Mouse (Mus musculus) cerebellum, postnatal 4 days (tissue): Measurements from ENCODE around the gene Rexo1.

Experiments
- DNase-seq, 2 experiments: peaks; one replicate each; pipeline ENCODE4 v3.0.0; 2022; ENCODE audit warnings: low spot score in 2 of 2, mixed read lengths in 1 of 2

Gene Rexo1

DNA sequence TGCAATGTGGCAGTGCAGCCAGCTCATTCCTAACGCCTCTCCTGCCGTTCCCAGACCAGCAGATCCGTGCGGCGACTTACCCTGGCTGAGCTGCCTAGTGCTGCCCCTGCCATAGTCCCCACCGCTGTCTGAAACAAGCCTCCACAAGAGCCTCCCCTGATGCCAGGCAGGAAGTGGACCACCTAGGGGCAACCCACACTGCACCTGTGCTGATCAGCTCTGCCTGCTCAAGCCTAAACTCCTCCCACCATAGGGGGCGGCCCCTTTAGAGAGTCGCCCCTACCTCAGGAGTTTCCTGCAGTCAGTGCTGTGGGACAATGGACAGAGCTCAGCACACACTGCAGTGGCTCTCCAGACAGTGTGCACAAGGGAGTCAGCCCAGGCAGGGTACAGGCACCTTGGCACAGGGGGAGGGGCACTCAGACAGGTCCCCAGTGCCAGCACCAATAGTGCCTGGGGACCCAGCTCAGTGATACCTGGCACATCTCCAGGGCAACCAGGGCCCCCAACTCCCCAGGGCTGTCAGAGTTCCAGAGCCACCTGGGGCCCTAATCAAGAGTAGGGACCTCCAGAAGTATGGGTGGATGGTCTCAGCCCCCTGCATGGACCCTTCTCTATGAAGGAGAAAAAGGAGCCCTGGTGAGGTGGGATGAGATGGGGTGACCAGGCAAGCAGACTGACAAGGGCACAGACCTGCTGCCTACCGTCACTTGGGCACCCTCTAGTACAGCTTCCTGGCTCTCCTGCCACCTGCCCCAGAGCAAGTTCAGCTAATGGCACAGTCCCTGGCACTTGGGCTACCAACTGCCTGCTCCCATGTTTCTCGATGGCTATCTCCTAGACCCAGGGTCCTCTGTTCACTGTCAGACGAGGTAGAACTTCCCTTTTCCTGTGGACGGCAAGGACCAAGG lies 23.5 kb upstream of the Rexo1 start:
- DNase-seq, result no peak

DNA sequence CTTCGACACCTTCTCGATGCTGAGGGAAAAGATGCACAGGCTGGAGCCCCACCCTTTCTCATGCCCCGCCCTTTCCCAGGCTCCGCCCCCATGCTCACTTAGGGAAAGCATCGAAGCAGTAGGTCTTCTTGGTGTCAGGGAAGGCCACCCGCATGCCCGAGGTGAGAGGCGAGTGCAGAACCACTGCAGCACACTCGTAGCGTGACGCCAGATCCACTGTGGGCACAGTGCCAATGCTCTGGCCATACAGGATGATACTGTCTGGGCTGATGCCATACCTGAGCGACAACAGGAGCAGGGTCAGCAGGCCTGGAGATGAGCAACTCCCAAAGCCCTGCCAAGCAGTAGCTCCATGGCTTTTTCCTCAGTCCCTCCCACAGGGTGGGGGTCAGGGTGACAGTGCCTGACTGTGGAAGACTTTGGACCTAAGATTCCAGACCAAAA lies 22.7 kb upstream of the Rexo1 start:
- DNase-seq, result no peak

DNA sequence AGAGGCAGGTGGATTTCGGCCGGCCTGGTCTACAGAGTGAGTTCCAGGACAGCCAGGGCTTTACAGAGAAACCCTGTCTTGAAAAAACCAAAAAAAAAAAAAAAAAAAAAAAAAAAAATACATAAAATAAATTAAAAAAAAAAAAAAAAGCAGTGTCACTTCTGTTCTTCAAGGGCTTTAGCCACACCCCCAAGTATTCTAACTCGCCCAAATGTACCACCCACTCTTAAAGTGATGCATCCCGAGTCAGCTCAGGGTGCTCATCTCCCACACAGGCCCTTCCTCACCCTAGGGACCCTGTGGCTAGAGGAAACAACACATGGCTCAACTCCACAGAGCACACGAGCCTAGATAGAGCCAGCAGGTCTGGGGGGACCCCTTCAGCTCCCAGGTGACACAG lies 21.7 kb upstream of the Rexo1 start:
- DNase-seq, result no peak

DNA sequence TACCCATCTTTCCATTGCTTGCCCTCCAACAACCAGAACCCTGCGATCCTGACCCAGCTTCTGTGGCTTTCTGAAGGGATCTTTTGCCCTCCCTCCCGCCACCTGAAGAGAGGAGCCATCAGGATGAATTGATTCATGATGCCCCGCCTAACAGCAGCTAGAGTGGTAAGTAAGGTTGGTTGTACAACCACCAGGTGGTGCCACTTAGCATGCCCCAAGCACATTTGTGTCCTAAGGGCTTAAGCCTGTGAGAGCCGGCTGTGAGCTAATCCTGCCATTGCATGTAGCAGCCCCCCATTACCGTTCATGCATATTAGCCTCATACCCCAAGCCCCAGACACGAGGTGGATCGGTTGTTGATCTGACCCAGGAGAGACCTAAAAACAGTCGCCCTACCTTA lies 17.6 kb upstream of the Rexo1 start:
- no peak for DNase-seq

DNA sequence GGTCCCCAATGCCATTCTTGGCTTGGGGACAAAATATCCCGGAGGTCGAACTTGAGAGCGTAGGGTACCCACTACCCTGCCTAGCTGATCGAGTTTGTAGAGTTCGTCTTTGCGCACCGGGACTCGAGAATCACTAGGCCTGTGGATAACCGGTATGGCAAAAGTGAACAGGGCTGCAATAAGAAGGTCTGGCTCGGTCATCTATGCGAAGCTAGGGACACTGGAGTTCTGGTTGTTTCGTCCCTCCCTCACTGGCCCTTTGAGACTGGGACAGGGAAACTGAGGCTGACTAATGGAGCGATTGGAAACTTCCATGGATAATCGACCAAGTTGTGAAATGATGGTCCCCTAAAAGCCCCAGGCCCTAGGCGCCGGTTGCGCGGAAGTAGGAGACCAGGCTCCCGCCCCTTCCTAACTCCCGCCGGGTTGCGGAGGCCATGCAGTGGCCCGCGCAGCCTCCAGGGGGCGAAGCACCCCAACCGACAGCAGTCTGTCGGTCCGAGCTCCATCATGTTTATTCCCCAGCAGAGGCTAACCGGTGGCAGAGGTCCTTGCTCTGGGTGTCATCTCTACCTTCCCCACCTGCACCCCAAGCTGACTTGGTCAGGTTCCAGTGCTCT lies 16.9 kb upstream of the Rexo1 start:
- DNase-seq, result peak; percentile 62 to 86

DNA sequence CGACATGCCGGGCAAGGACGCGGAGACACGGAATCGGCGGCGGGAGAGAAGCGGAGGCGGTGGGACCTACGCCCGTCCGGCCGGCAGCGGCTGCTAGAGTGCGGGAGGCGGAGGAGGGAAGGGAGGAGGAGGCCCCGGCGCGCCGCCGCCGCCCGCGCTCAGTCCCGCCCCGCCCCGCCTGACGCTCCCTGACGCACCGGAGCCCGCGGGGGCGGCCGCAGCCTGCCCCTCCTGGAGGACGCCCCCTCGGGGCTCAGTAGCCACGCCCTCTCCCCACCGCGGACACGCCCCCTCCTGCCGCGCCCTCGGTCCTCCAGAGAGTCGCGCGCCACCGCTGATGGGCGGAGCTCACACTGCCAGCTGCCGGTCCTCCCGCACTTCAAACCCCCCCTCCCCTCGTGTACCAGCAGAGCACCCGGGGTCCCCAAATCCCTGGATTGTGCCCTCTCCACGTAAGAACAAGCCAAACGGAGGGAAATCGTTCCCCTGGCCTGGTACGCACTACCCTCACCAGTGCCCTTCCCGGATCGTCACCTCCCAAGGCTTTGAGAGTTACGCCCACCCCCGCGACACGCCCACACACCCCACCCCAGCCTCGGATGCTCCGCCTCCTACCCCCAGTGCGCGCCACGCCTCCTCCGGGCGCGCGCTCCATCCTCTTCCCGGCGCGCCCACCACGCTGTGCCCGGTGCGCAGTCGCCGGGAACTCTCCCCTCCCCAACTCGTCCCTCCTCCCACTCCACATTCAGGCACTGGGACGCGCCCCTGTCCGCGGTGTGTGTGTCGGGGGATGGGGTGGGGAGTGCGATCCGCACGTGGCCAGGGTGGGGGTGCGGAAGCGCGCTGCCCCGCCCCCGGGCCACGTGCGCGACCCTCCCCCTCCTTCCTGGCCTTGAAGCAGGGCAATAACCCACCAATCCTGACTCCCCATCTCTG lies 16.1 kb upstream of the Rexo1 start, which contains the start of gene Klf16:
Gene Klf16 (minus strand): TSS at position 127 of the 936 bp plus-strand sequence.
- DNase-seq, result peak; percentile 84 to 92

DNA sequence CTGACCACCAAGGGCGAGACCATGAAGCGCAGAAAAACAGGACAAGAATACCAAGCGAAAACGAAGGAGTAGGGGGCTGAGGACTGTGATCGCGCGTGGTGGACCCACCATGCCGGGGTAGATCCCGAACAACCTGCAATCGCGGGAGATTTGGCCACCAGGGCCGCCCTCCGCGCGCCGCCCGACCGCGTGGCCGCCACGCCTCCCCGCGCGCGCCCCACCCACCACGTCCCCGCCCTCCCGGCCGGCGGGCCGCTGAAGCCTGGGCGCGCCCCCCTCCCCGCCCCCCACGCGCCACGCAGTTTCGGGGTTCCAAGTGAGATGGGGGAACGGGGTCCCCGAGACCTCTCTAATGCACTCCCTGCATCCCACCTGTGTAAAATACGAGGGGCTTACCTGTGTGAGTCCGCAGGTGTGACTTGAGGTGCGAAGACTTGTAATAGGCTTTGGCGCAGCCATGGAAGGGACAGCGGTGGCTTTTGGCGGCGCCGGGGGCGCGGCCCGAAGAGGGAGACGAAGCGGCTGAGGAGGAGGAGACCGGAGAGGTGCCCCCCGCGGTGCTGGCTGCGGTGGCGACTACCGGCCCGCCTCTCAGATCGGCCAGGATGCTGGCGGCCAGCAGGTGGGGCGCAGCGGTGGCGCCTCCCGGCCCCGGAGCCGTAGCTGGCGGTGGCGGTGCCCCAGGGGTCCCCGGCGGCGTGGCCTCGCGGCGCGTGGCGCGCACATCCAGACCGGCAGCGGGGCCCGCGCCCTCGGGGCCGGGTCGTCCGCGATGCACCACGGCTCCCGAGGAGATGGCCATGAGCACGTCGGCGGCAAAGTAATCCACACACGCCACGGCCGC lies 15.2 kb upstream of the Rexo1 start:
- DNase-seq, result peak in 1 of 2 experiments; percentile 64

DNA sequence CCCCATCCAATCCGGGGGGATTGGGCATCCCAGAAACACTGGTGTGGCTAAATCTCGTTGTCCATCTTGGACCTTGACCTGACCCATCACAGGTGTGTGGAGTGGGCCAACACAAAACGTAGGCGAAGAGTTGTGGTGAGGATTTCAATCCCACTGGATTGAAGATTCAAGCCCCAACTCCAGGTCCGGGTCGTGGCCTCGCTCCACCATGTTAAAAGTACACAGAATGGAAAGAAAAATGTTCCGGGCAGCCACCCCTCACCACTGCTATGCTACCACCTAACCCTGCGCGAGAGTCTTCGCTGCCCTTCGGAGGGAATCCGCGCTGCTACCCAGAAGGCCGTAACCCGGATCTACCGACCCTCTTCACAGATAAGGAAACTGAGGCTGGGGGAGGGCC lies 14.6 kb upstream of the Rexo1 start:
- no peak for DNase-seq

DNA sequence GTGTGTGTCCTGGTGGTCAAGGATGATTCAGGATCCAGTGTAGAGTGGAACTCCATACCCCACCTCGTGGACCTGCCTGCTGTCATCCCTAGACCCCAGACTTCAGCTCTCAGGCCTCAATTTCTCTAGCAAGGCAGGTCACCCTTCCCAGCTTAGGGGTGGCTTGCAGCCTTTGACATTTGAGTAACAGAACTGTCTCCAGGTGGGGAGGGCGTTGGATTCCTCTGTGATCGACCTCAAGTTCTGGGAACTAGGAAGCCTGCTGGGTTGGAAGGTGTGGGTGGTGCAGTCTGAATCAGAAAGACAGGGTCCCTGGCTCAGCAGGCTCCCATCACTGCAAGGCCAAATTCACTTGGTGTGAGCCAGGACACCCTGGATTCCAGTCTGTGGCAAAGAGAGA lies 13.5 kb upstream of the Rexo1 start:
- no peak for DNase-seq

DNA sequence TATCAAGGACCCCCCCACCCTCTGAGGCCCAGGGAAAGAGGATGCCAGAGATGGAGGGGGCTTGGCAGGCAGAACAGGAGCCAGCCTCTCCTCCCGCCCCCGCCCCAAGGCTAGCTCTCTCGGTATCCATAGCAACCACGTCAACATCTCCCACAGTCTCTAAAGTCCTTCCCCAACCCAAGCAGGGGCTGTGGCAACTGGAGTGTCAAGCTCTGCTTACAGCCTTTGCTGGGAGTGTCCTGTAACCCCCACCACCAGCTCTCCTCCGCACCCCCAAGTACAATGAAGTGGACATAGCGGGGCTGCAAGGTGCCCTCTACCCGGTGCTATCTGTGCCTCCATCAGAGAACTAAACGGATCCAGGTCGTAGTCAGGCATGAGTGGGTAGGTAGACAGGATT lies 12.6 kb upstream of the Rexo1 start:
- no peak for DNase-seq

DNA sequence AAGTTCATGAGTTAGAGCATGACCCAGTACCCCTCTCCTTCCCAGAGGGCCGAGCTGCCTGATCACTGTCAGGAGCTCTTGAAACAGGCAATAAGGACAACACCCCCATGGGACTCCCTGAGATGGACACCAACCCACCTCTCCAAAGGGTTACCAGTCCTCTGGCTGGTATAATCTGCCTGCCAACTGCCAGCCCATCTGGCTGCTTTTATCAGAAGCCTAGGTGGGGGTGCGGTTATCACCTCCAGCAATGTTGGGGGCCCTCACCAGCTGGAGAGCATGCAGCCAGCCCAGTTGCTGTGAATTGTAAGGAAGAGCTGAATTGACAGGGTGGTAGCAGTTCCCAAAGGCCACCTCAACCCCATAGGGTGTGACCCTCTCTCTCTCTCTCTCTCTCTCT lies 11.1 kb upstream of the Rexo1 start:
- DNase-seq, result no peak

DNA sequence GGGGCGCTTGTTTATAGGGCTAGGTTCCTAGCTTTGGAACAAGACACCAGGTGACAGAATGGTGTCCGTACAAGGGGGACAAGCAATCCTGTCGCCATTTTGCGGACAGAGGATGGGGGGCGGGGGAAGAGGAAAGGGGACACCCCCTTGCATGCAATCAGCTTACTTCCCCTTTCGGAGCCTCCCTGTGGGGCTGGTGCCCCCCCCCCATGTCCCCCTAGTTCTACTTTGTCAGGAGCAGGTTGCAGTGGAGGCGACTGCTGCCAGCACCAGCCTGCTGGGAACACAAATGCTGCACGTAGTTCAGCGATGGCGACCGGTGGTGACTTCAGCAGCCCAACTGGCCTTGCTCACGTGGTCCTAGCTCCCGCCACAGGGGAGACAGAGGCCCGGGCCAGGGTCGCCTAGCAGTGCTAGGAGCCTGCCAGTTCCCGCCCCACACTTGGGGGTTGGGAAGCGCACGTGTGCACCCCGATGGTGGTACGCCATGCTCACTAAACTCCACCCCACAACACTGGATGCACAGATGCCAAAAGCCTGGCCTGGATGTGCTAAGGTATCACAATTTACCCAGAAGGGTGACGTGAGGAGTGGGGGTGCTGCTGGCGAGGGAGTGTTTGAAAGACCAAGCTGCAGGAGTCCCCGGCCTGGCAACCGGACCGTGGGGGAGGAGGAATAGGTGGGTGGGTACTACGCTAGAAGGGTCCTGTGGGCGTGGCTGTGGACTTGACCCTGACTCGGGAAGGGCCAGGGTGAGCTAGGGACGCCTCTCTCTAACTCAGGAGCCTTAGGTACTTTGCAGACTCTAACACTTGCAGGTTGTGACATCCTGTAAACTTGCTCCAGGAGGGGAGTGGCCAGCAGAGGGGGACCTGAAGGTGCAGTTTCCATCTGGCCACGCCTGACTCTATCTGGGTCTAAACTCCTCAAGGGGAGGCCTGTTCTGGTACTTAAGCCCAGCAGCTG lies 9.8 kb upstream of the Rexo1 start:
- DNase-seq, result peak in 1 of 2 experiments; percentile 57

DNA sequence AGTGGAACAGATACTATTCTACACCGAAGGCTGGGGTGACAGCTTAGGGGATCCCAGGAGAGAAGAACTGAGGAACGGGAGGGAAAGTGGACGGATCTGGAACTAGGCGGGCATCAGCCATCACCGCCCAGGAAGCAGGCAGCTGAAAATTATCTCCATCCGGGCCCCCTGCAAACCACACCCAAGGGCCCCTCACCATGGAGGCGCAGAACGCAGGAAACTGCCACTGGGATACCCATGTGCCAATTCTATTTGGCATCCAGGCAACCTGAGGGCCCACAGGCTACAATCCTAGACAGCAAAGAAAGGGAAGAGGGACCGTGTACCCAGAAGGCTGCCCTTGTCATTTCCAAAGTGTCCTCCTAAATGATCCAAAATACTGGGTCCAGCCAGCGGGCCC lies 9.1 kb upstream of the Rexo1 start:
- DNase-seq, result no peak

DNA sequence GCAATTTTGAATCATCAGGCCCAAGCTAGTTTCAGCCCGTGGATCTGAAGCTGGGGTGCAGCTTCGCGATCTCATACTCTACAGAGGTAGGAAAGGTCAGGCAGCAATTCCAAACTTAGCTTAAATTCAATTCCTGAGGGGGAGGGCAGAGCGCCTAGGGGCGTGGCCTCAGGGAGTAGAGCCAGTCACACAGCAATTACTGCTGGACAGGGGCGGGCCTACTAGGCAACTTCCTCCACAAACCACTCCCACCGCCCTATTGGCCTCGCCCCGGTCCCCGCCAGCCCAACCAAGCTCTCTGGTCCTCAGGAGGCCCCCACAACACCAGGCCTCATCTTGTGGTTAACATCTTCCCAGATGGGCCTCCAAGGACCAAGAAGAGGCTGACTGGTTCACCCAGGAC lies 8.3 kb upstream of the Rexo1 start:
- DNase-seq, result no peak

DNA sequence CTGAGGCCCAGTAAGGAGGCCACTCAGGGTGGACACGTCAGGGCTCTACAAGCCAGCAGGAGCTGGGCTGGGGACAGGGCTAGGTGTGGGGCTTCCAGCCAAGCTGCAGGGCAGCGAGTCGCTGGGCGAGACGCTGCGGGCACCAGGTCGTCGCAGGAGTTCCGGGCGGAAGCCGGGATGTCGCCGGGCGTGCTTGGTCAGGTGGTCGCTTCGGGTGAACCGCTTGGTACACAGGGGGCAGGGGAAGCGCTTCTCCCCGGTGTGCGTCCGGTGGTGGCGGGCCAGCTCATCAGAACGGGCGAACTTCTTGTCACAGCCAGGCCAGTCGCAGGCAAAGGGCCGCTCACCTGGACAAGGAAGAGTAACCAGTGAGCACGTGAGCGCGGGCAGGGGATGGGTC lies 7.5 kb upstream of the Rexo1 start:
- DNase-seq, result no peak

DNA sequence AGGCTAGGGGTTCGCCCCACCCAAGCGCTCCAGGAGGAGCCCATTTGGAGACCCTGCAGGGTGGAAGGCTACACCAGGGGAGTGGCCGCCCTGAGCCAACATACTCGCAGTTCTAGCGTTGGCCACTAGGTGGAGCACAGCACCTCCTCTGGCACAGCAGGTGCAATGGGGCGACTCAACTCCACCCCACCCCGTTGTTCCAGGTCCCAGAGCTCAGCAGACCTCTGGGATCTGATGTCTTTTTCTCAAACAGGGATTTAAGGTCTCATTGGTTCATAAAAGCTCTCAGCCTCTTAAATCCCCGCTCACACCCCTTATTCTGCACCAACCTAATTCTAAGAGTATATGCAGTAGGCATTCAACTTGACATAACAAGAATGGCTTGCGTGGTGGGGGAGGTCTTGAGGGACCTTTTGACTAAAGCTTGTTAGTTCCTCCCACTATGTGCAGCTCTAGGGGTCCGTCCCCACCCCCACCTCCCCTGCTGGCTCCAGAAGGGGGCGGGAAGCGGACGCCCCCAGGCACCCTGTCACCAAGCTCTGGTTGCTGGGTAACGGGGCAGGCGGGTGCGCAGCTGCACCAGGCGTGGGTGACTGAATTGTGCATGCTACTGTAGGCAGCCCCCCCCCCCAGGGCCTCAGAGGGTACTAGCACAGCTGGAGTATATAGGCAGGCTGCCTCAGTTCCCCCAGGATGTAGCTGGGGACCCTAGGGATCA lies 5.2 kb upstream of the Rexo1 start:
- peak; percentile 84 to 90 for DNase-seq

DNA sequence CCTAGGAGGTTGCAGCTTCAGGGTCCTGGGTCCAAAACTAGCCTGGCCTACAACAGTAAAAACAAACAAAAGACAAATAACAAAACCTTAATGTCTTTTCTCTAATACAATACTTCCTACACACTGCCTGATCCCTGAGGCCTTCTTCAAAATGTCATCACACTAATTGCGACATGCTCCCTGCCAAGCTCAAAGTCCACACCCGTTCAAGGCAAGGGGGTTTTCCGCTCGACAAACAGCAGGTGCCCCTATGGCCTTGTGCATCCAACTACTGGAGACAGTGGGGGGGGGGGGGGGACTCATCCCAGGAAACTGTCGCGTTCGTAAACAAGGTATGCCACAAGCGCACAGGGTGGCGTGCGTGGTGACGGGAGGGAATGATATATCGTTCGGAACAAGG lies 739 bp downstream of the Rexo1 start:
- no peak for DNase-seq

DNA sequence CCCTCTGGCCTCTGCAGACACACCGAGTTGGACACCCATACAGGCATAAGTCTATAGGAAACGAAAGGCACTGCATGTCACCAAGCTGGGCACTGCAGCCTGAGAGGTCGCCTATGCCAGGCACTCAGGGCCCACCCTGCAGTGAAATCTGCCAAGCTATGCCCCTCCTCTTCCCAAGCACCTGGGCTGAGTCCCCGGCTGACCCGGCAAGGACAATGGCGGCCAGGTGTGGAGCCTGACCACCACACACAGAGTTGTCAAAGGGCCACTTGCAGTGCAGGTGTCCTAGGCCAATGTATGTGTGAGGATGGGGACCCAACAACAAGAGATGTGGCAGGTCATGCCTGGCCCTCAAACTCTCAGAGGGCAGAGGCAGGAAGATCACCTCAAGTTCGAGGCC lies 1.9 kb downstream of the Rexo1 start:
- DNase-seq, result no peak

DNA sequence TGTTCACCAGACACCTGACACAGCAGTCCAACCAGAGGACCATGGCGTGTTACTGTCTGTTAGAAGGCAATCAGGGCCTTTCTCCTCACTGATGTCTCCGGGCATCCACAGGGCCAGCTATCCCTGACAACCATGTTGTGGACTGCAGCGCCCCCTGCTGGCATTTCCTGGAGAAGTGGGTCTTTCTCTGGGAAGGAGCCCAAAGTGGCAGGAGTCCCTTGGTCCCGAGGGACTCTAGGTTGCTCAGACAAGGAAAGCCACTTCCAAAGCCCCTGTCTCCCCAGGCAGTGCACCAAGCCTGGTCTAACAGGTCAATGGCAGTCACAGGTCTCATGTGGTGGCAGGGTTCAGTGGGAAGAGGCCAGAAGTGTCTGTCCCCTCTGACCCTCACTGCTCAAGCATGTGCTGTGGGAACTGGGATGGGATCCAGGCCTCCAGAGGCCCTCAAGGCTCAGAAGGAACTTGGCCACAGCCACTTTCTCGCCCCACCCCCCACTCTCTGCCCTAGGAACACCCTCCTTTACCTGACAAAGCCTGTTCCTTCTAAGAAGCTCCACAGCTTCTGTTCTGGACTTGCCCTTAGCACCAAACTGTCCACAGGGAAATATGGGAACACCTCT lies 3.9 kb downstream of the Rexo1 start:
- peak; percentile 68 to 84 for DNase-seq
